Mouse (Mus musculus) heart, postnatal 0 days (tissue): ENCODE results near the gene Ank2. TPM values are rescaled to one million over a fixed set of nuclear protein-coding genes. Genes with fewer than 3 reads are reported as not detected.

ENCODE experiments used
- ATAC-seq: fragments of 200-750 bp; cut with Nextera tagmentation; 2 replicates; pipeline ENCODE4 v1.8.0; 2017; ENCODE audit warnings: low read depth, moderate number of reproducible peaks, moderate library complexity; ENCODE audit not compliant: insufficient read depth
- DNase-seq: peaks from one replicate; pipeline ENCODE4 v3.0.0-alpha.2; 2016; ENCODE audit warnings: low spot score
- H3K27ac ChIP-seq: fragments of 300-500 bp; sonication (generic); 2 replicates; pipeline ENCODE4 v1.5.1; 2014; ENCODE audit warnings: low read depth, mild to moderate bottlenecking
- H3K27me3 ChIP-seq: fragments of 300-500 bp; sonication (generic); 2 replicates; pipeline ENCODE4 v1.6.1; 2014; ENCODE audit warnings: low read length, mixed read lengths; ENCODE audit not compliant: control insufficient read depth, insufficient read depth
- H3K36me3 ChIP-seq: fragments of 300-500 bp; sonication (generic); replicated peaks from 2 replicates; pipeline ENCODE4 v1.6.1; 2014; ENCODE audit warnings: low read length, mixed read lengths; ENCODE audit not compliant: control insufficient read depth, insufficient read depth
- H3K4me1 ChIP-seq: fragments of 300-500 bp; sonication (generic); 2 replicates; pipeline ENCODE4 v1.6.1; 2014; ENCODE audit warnings: antibody characterized with exemption; ENCODE audit not compliant: control insufficient read depth, insufficient read depth
- H3K4me2 ChIP-seq: fragments of 300-500 bp; sonication (generic); 2 replicates; pipeline ENCODE4 v1.6.1; 2014; ENCODE audit warnings: low read depth, mild to moderate bottlenecking, low read length, moderate library complexity
- H3K4me3 ChIP-seq: fragments of 300-500 bp; sonication (generic); 2 replicates; pipeline ENCODE4 v1.5.1; 2014; ENCODE audit warnings: low read depth, low read length
- H3K9ac ChIP-seq: fragments of 300-500 bp; sonication (generic); replicated peaks from 2 replicates; pipeline ENCODE4 v1.6.1; 2014; ENCODE audit warnings: low read depth, low read length, mixed read lengths
- H3K9me3 ChIP-seq: fragments of 300-500 bp; sonication (generic); replicated peaks from 2 replicates; pipeline ENCODE4 v1.6.1; 2016; ENCODE audit warnings: low read length; ENCODE audit not compliant: control insufficient read depth
- CTCF ChIP-seq: IDR thresholded peaks from 2 replicates; pipeline ENCODE4 v1.5.1; 2016; ENCODE audit warnings: antibody characterized with exemption, control low read depth, low read depth
- EP300 ChIP-seq: IDR thresholded peaks from 2 replicates; pipeline ENCODE4 v1.6.1; 2016; ENCODE audit warnings: antibody characterized with exemption, low read depth
- WGBS: fragments of 180-500 bp; shearing (Covaris S2); extraction: QIAGEN DNeasy Blood & Tissue Kit; methylation state at CpG from one replicate; pipeline ENCODE4 v1.1.7; 2014; 5-methylcytosine and 5-hydroxymethylcytosine counted together
- polyA plus RNA-seq: library from polyadenylated mRNA; unstranded; fragments of >200 nt; fragmentation: Nextera tagmentation; extraction: Ambion mirVana; gene quantifications from 2 replicates; pipeline ENCODE4 v1.2.1, GENCODE M21; 2015
- total RNA-seq: library from RNA; depleted of rRNA; stranded (reverse); fragments of >200 nt; gene quantifications from 2 replicates; pipeline ENCODE4 v1.2.3, GENCODE M21; 2014; ENCODE audit warnings: low replicate concordance

Gene Ank2
- total and polyA plus RNA-seq, 2 experiments from 2014 or later: 45.1 to 138 TPM

- ATAC-seq (no peak), DNase-seq (no peak)
- no peak for TF ChIP-seq CTCF
- no peaks in the 10 kb centered on the region for H3K27me3 ChIP-seq
- H3K36me3 ChIP-seq: peaks cover 19% of the 10 kb centered on the region
- no peaks in the 10 kb centered on the region for H3K9me3 ChIP-seq
- 94% methylated on average over 10 of the region's 10 CpGs for WGBS
- H3K4me2 ChIP-seq: no peak overlapping the region
- H3K27ac ChIP-seq: no peak overlapping the region
- H3K4me3 ChIP-seq: no peak overlapping the region
- H3K9ac ChIP-seq: no peak overlapping the region
- H3K4me1 ChIP-seq: no peaks in the 10 kb centered on the region
Measured at GRCm38 (mm10) chr3:126946591-126946990, 552.6 kb downstream of the Ank2 start.

- 46% methylated on average over 4 of the region's 4 CpGs for WGBS
- Histone ChIP-seq H3K9me3 (no peaks in the 10 kb centered on the region), H3K4me2 (no peak overlapping the region), H3K36me3 (peaks cover 21% of the 10 kb centered on the region), H3K4me3 (no peak overlapping the region), H3K27me3 (no peaks in the 10 kb centered on the region), H3K27ac (no peak overlapping the region), H3K4me1 (no peaks in the 10 kb centered on the region), H3K9ac (no peak overlapping the region)
- no peak for TF ChIP-seq EP300
- no peak for TF ChIP-seq CTCF
- DNase-seq (no peak), ATAC-seq (no peak)
Measured at GRCm38 (mm10) chr3:126944838-126945237, 554.3 kb downstream of the Ank2 start.

GRCm38 (mm10) chr3:126944081-126944480, 555.1 kb downstream of the Ank2 start:
- H3K4me1 ChIP-seq: no peaks in the 10 kb centered on the region
- no peak for ATAC-seq
- no peak overlapping the region for H3K27ac ChIP-seq
- no peak overlapping the region for H3K9ac ChIP-seq
- TF ChIP-seq EP300 (no peak), CTCF (no peak)
- no peaks in the 10 kb centered on the region for H3K9me3 ChIP-seq
- no peak for DNase-seq
- H3K4me3 ChIP-seq: no peak overlapping the region
- no peaks in the 10 kb centered on the region for H3K27me3 ChIP-seq
- H3K4me2 ChIP-seq: no peak overlapping the region
- 81% methylated on average over 11 of the region's 11 CpGs for WGBS
- H3K36me3 ChIP-seq: peaks cover 23% of the 10 kb centered on the region

- H3K4me3 ChIP-seq: no peak overlapping the region
- H3K36me3 ChIP-seq: peaks cover 23% of the 10 kb centered on the region
- H3K27ac ChIP-seq: no peak overlapping the region
- no peak overlapping the region for H3K9ac ChIP-seq
- DNase-seq (no peak), ATAC-seq (no peak)
- TF ChIP-seq EP300 (no peak), CTCF (no peak)
- no peaks in the 10 kb centered on the region for H3K9me3 ChIP-seq
- 84% methylated on average over 5 of the region's 5 CpGs for WGBS
- H3K4me2 ChIP-seq: no peak overlapping the region
- H3K4me1 ChIP-seq: no peaks in the 10 kb centered on the region
- H3K27me3 ChIP-seq: no peaks in the 10 kb centered on the region
Measured at GRCm38 (mm10) chr3:126940452-126940851, 558.7 kb downstream of the Ank2 start.

GRCm38 (mm10) chr3:126931884-126932506, 567.2 kb downstream of the Ank2 start:
- Histone ChIP-seq H3K9ac (no peak overlapping the region), H3K27ac (no peak overlapping the region), H3K36me3 (peaks cover 70% of the 10 kb centered on the region), H3K9me3 (no peaks in the 10 kb centered on the region), H3K4me3 (no peak overlapping the region), H3K4me1 (no peaks in the 10 kb centered on the region), H3K4me2 (no peak overlapping the region), H3K27me3 (no peaks in the 10 kb centered on the region)
- no peak for ATAC-seq
- peak; percentile 22 for DNase-seq
- 63% methylated on average over 4 of the region's 4 CpGs for WGBS
- TF ChIP-seq CTCF: peak; percentile 62
- TF ChIP-seq EP300: no peak
